ENCODE assay signal across 10 mouse cellular contexts in the genomic region with DNA sequence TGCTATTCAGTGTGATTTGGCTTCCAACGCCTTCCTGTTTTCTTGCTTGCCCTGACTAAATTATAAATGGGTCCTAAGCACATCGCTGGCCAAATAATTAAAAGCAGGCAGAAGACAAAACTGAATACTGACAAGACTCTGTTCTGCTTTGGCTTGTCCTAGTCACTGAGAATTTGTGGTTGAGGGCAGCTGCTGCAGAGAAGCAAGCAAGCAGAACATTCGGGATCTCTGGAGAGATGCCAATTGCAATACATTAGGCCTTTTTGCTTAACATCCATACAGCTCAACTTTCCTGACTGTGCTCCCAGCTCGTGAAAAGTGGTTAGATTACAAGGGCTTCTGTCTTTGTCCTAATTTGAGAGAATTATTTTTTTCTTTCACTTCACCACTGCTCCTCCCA.
DNase-seq lines count a peak whose midpoint lies in the region; ATAC-seq and TF ChIP-seq lines count a peak whose summit lies in the region.
"Had no signal": no experiment of that assay in that cellular context is flagged by ENCODE, and none has a peak within 500 bp of the region (broad histone marks: within the 10 kb centered on the region; RNA-seq: fewer than 3 reads in every experiment).

No protein-coding gene starts in this region.

- no peak for ATAC-seq in forebrain, embryonic 14.5 days
- no peak for ATAC-seq in forebrain, embryonic 11.5 days (replicated peaks; ENCODE audit: low FRiP score)
- no peak for ATAC-seq in megakaryocyte, adult 5-6 weeks (ENCODE audit: poor library complexity, severe bottlenecking)
- no peak for ATAC-seq in midbrain, embryonic 13.5 days

- H3K9me3 ChIP-seq in forebrain, embryonic 14.5 days (replicated peaks; ENCODE audit: control insufficient read depth, low read length) = no peaks in the 10 kb centered on the region
- H3K9me3 ChIP-seq in forebrain, embryonic 11.5 days (ENCODE audit: control insufficient read depth, low read length) = no peaks in the 10 kb centered on the region
- no peaks in the 10 kb centered on the region for H3K9me3 ChIP-seq in midbrain, embryonic 13.5 days

- no peak overlapping the region for H3K27ac ChIP-seq in forebrain, embryonic 14.5 days (ENCODE audit: low read depth, low read length)
- no peak overlapping the region for H3K27ac ChIP-seq in forebrain, embryonic 11.5 days (ENCODE audit: low read depth, low read length)
- no peak overlapping the region for H3K27ac ChIP-seq in left cerebral cortex, adult 2 months
- H3K27ac ChIP-seq in embryonic fibroblast, embryonic 13.5 days (ENCODE audit: insufficient read depth, low read length) = peak overlapping the region; percentile 47
- no peak overlapping the region for H3K27ac ChIP-seq in midbrain, embryonic 13.5 days

- no peak overlapping the region for H3K4me2 ChIP-seq in forebrain, embryonic 14.5 days (ENCODE audit: low read length)
- no peak overlapping the region for H3K4me2 ChIP-seq in forebrain, embryonic 11.5 days (ENCODE audit: low read depth, low read length, severe bottlenecking)
- H3K4me2 ChIP-seq in midbrain, embryonic 13.5 days (replicated peaks) = no peak overlapping the region
- H3K4me2 ChIP-seq: liver, embryonic 11.5 days had no signal

- DNase-seq in forebrain, embryonic 14.5 days (ENCODE audit: low spot score) = peak; percentile 49
- no peak for DNase-seq in forebrain, embryonic 11.5 days (ENCODE audit: low spot score)
- peak; percentile 10 for DNase-seq in left cerebral cortex, adult 11 months (ENCODE audit: low spot score)
- DNase-seq in left cerebral cortex, adult 2 months (ENCODE audit: extremely low spot score in 1 of 2, low spot score in 2 of 2) = no peak
- peak; percentile 3 for DNase-seq in left cerebral cortex, postnatal 4 days
- DNase-seq: adrenal gland, adult 8-10 months had no signal

- TF ChIP-seq POLR2A in embryonic fibroblast, embryonic 13.5 days (IDR thresholded peaks at IDR 0.05; ENCODE audit: low read depth, low read length) = no peak

- H3K9ac ChIP-seq in forebrain, embryonic 14.5 days (ENCODE audit: low read length) = no peak overlapping the region
- no peak overlapping the region for H3K9ac ChIP-seq in forebrain, embryonic 11.5 days (ENCODE audit: low read length)
- no peak overlapping the region for H3K9ac ChIP-seq in midbrain, embryonic 13.5 days (replicated peaks)

- intact Hi-C loops in left cerebral cortex, adult 2 months (cut with DNase I) = no loop called here
- intact Hi-C loops in left cerebral cortex, postnatal 4 days (cut with DNase I) = no loop called here

- no peaks in the 10 kb centered on the region for H3K36me3 ChIP-seq in forebrain, embryonic 14.5 days (ENCODE audit: control insufficient read depth, insufficient read depth, low read length)
- no peaks in the 10 kb centered on the region for H3K36me3 ChIP-seq in forebrain, embryonic 11.5 days (ENCODE audit: control insufficient read depth, insufficient read depth, low read length)
- no peaks in the 10 kb centered on the region for H3K36me3 ChIP-seq in midbrain, embryonic 13.5 days

- no peaks in the 10 kb centered on the region for H3K27me3 ChIP-seq in forebrain, embryonic 14.5 days (replicated peaks; ENCODE audit: control insufficient read depth, insufficient read depth, low read length)
- no peaks in the 10 kb centered on the region for H3K27me3 ChIP-seq in forebrain, embryonic 11.5 days (ENCODE audit: control insufficient read depth, insufficient read depth, low read length)
- H3K27me3 ChIP-seq in midbrain, embryonic 13.5 days = no peaks in the 10 kb centered on the region

- H3K4me3 ChIP-seq in forebrain, embryonic 14.5 days (ENCODE audit: low read depth, low read length) = no peak overlapping the region
- no peak overlapping the region for H3K4me3 ChIP-seq in forebrain, embryonic 11.5 days (ENCODE audit: low read depth, low read length)
- no peak overlapping the region for H3K4me3 ChIP-seq in left cerebral cortex, adult 2 months
- H3K4me3 ChIP-seq in embryonic fibroblast, embryonic 13.5 days (ENCODE audit: insufficient read depth, low read length) = no peak overlapping the region
- no peak overlapping the region for H3K4me3 ChIP-seq in midbrain, embryonic 13.5 days (replicated peaks)

- H3K4me1 ChIP-seq in forebrain, embryonic 14.5 days (ENCODE audit: control insufficient read depth, insufficient read depth, low read length) = no peaks in the 10 kb centered on the region
- no peaks in the 10 kb centered on the region for H3K4me1 ChIP-seq in forebrain, embryonic 11.5 days (replicated peaks; ENCODE audit: control insufficient read depth, insufficient read depth, low read length)
- H3K4me1 ChIP-seq in embryonic fibroblast, embryonic 13.5 days (ENCODE audit: control insufficient read depth, insufficient read depth, low read length) = no peaks in the 10 kb centered on the region
- no peaks in the 10 kb centered on the region for H3K4me1 ChIP-seq in midbrain, embryonic 13.5 days (replicated peaks)

- WGBS in forebrain, embryonic 14.5 days = 52% methylated on average over 4 of the region's 4 CpGs
- 76% methylated on average over 4 of the region's 4 CpGs for WGBS in forebrain, embryonic 11.5 days
- WGBS in midbrain, embryonic 13.5 days = 61% methylated on average over 4 of the region's 4 CpGs

- TF ChIP-seq CTCF in left cerebral cortex, adult 2 months (IDR thresholded peaks at IDR 0.05) = no peak
- no peak for TF ChIP-seq CTCF in embryonic fibroblast, embryonic 13.5 days (IDR thresholded peaks at IDR 0.05; ENCODE audit: borderline replicate concordance, insufficient read depth, low read length)

Comparison
In these comparisons a context has a peak if more than half of its experiments do, and no peak if none do; other contexts are left out.
1. DNase-seq: peak in forebrain, embryonic 14.5 days (single experiment), left cerebral cortex, adult 11 months (single experiment) and left cerebral cortex, postnatal 4 days (single experiment); none in forebrain, embryonic 11.5 days (single experiment) and left cerebral cortex, adult 2 months (0 of 2).